Mouse (Mus musculus): ENCODE results near the gene Insm1. TPM values are rescaled to one million over a fixed set of nuclear protein-coding genes. Genes with fewer than 3 reads are reported as not detected.
A peak's percentile ranks its signal among the peaks of the same experiment; 100 is the strongest.

Gene Insm1
- polyA plus RNA-seq, 1 experiment from 2014 or later = not detected

- no peak overlapping the region for H3K27ac ChIP-seq
- H3K27me3 ChIP-seq (ENCODE audit: insufficient read depth, low read length) = no peaks in the 10 kb centered on the region
- ATAC-seq (replicated peaks; ENCODE audit: low FRiP score, low read depth) (no peak), DNase-seq (ENCODE audit: low spot score) (no peak)
- no peaks in the 10 kb centered on the region for H3K36me3 ChIP-seq (ENCODE audit: insufficient read depth, low read length)
- no peak overlapping the region for H3K4me2 ChIP-seq (ENCODE audit: low read length)
- no peak for TF ChIP-seq CTCF (IDR thresholded peaks at IDR 0.05; ENCODE audit: low read depth)
- H3K4me3 ChIP-seq (replicated peaks; ENCODE audit: low read depth, low read length) = no peak overlapping the region
- 74% methylated on average over 1 of the region's 1 CpGs for WGBS
- no peaks in the 10 kb centered on the region for H3K4me1 ChIP-seq (replicated peaks; ENCODE audit: insufficient read depth, low read length)
- no peak overlapping the region for H3K9ac ChIP-seq (ENCODE audit: low read depth, low read length)
- no peaks in the 10 kb centered on the region for H3K9me3 ChIP-seq (replicated peaks; ENCODE audit: low read length)
Observed at GRCm38 (mm10) chr2:146254387-146254786, 32.7 kb downstream of the Insm1 start.

GRCm38 (mm10) chr2:146255636-146256035, 33.9 kb downstream of the Insm1 start:
- Histone ChIP-seq H3K4me1 (replicated peaks; ENCODE audit: insufficient read depth, low read length) (no peaks in the 10 kb centered on the region), H3K4me2 (ENCODE audit: low read length) (no peak overlapping the region), H3K9ac (ENCODE audit: low read depth, low read length) (no peak overlapping the region), H3K9me3 (replicated peaks; ENCODE audit: low read length) (no peaks in the 10 kb centered on the region), H3K27me3 (ENCODE audit: insufficient read depth, low read length) (no peaks in the 10 kb centered on the region), H3K36me3 (ENCODE audit: insufficient read depth, low read length) (no peaks in the 10 kb centered on the region), H3K27ac (no peak overlapping the region), H3K4me3 (replicated peaks; ENCODE audit: low read depth, low read length) (no peak overlapping the region)
- ATAC-seq (replicated peaks; ENCODE audit: low FRiP score, low read depth) (no peak), DNase-seq (ENCODE audit: low spot score) (no peak)
- TF ChIP-seq CTCF (IDR thresholded peaks at IDR 0.05; ENCODE audit: low read depth) = no peak

- no peaks in the 10 kb centered on the region for H3K36me3 ChIP-seq (ENCODE audit: insufficient read depth, low read length)
- no peak for ATAC-seq (replicated peaks; ENCODE audit: low FRiP score, low read depth)
- H3K9ac ChIP-seq (ENCODE audit: low read depth, low read length) = no peak overlapping the region
- H3K4me3 ChIP-seq (replicated peaks; ENCODE audit: low read depth, low read length) = no peak overlapping the region
- no peak overlapping the region for H3K4me2 ChIP-seq (ENCODE audit: low read length)
- TF ChIP-seq CTCF (IDR thresholded peaks at IDR 0.05; ENCODE audit: low read depth) = peak; percentile 58
- H3K27me3 ChIP-seq (ENCODE audit: insufficient read depth, low read length) = no peaks in the 10 kb centered on the region
- H3K27ac ChIP-seq = no peak overlapping the region
- no peaks in the 10 kb centered on the region for H3K4me1 ChIP-seq (replicated peaks; ENCODE audit: insufficient read depth, low read length)
- WGBS = 75% methylated on average over 3 of the region's 3 CpGs
- H3K9me3 ChIP-seq (replicated peaks; ENCODE audit: low read length) = no peaks in the 10 kb centered on the region
- DNase-seq (ENCODE audit: low spot score) = peak; percentile 44
Observed at GRCm38 (mm10) chr2:146256321-146256875, 34.7 kb downstream of the Insm1 start.

GRCm38 (mm10) chr2:146257037-146257436, 35.3 kb downstream of the Insm1 start:
- no peak for ATAC-seq (replicated peaks; ENCODE audit: low FRiP score, low read depth)
- no peaks in the 10 kb centered on the region for H3K9me3 ChIP-seq (replicated peaks; ENCODE audit: low read length)
- H3K4me2 ChIP-seq (ENCODE audit: low read length) = no peak overlapping the region
- no peak for TF ChIP-seq CTCF (IDR thresholded peaks at IDR 0.05; ENCODE audit: low read depth)
- H3K27me3 ChIP-seq (ENCODE audit: insufficient read depth, low read length) = no peaks in the 10 kb centered on the region
- no peak overlapping the region for H3K27ac ChIP-seq
- no peak overlapping the region for H3K9ac ChIP-seq (ENCODE audit: low read depth, low read length)
- no peaks in the 10 kb centered on the region for H3K4me1 ChIP-seq (replicated peaks; ENCODE audit: insufficient read depth, low read length)
- WGBS = 47% methylated on average over 3 of the region's 3 CpGs
- H3K4me3 ChIP-seq (replicated peaks; ENCODE audit: low read depth, low read length) = no peak overlapping the region
- no peak for DNase-seq (ENCODE audit: low spot score)
- no peaks in the 10 kb centered on the region for H3K36me3 ChIP-seq (ENCODE audit: insufficient read depth, low read length)

- 83% methylated on average over 3 of the region's 3 CpGs for whole genome bisulfite sequencing
- H3K4me3 ChIP-seq (replicated peaks; ENCODE audit: low read depth, low read length) = no peak overlapping the region
- H3K9me3 ChIP-seq (replicated peaks; ENCODE audit: low read length) = no peaks in the 10 kb centered on the region
- H3K4me1 ChIP-seq (replicated peaks; ENCODE audit: insufficient read depth, low read length) = no peaks in the 10 kb centered on the region
- no peak for TF ChIP-seq CTCF (IDR thresholded peaks at IDR 0.05; ENCODE audit: low read depth)
- ATAC-seq (replicated peaks; ENCODE audit: low FRiP score, low read depth) (no peak), DNase-seq (ENCODE audit: low spot score) (no peak)
- no peak overlapping the region for H3K27ac ChIP-seq
- H3K4me2 ChIP-seq (ENCODE audit: low read length) = no peak overlapping the region
- H3K36me3 ChIP-seq (ENCODE audit: insufficient read depth, low read length) = no peaks in the 10 kb centered on the region
- no peaks in the 10 kb centered on the region for H3K27me3 ChIP-seq (ENCODE audit: insufficient read depth, low read length)
- no peak overlapping the region for H3K9ac ChIP-seq (ENCODE audit: low read depth, low read length)
Observed at GRCm38 (mm10) chr2:146257609-146258008, 35.9 kb downstream of the Insm1 start.

- Histone ChIP-seq H3K36me3 (ENCODE audit: insufficient read depth, low read length) (no peaks in the 10 kb centered on the region), H3K4me3 (replicated peaks; ENCODE audit: low read depth, low read length) (no peak overlapping the region), H3K9ac (ENCODE audit: low read depth, low read length) (no peak overlapping the region), H3K27me3 (ENCODE audit: insufficient read depth, low read length) (no peaks in the 10 kb centered on the region), H3K9me3 (replicated peaks; ENCODE audit: low read length) (no peaks in the 10 kb centered on the region), H3K4me2 (ENCODE audit: low read length) (no peak overlapping the region), H3K4me1 (replicated peaks; ENCODE audit: insufficient read depth, low read length) (no peaks in the 10 kb centered on the region), H3K27ac (no peak overlapping the region)
- no peak for DNase-seq (ENCODE audit: low spot score)
- WGBS = 53% methylated on average over 10 of the region's 10 CpGs
- no peak for ATAC-seq (replicated peaks; ENCODE audit: low FRiP score, low read depth)
- TF ChIP-seq CTCF (IDR thresholded peaks at IDR 0.05; ENCODE audit: low read depth) = no peak
Observed at GRCm38 (mm10) chr2:146258736-146259469, 37.2 kb downstream of the Insm1 start.

All from kidney, postnatal 0 days (tissue).